Mouse (Mus musculus): ENCODE measurements around the gene Zfp180. TPM values are rescaled to one million over a fixed set of nuclear protein-coding genes. Genes with fewer than 3 reads are reported as not detected.
"Not testable (repeated sequence)": the region's sequence is repeated elsewhere in the genome, so short reads cannot be mapped to it uniquely, and the experiment has no call there.

The Zfp180 gene
- polyA plus RNA-seq (2015; fragmentation: Nextera tagmentation; extraction: Ambion mirVana), result 23.0 and 25.2 TPM in 2 replicates

GRCm38 (mm10) chr7:24081634-24082431, at the start of gene Zfp180:
Zfp180 (plus strand) TSS chr7:24081924.
- peaks cover 23% of the 10 kb centered on the region for H3K36me3 ChIP-seq
- ATAC-seq (ENCODE audit: low FRiP score, low read depth), result peak; percentile 98
- peaks cover 15% of the 10 kb centered on the region; the same call in 1 of the 2 replicates for H3K9me3 ChIP-seq
- 16% methylated on average over 44 of the region's 44 CpGs for WGBS
- peak within 1 kb of the TSS; percentile 85 for H3K27ac ChIP-seq
- peak within 1 kb of the TSS; percentile 85 for H3K4me2 ChIP-seq (replicated peaks)
- H3K9ac ChIP-seq, result peak within 1 kb of the TSS; percentile 79
- H3K4me3 ChIP-seq, result peak within 1 kb of the TSS; percentile 54
- H3K27me3 ChIP-seq, result no peaks in the 10 kb centered on the region
- peaks cover 23% of the 10 kb centered on the region for H3K4me1 ChIP-seq

GRCm38 (mm10) chr7:24052660-24053304, 28.9 kb upstream of the Zfp180 start, which contains the start of gene Vmn1r183:
Vmn1r183 (plus strand) TSS chr7:24053254.
- Histone ChIP-seq H3K4me2 (replicated peaks) (no peak within 1 kb of the TSS), H3K36me3 (no peaks in the 10 kb centered on the region)

GRCm38 (mm10) chr7:24074424-24074823, 7.3 kb upstream of the Zfp180 start:
- not testable (repeated sequence) for H3K36me3 ChIP-seq; H3K9ac ChIP-seq; H3K4me2 ChIP-seq (replicated peaks); H3K27ac ChIP-seq; H3K4me1 ChIP-seq; H3K9me3 ChIP-seq; ATAC-seq (ENCODE audit: low FRiP score, low read depth); H3K4me3 ChIP-seq; H3K27me3 ChIP-seq
- WGBS, result 27% methylated on average over 1 of the region's 1 CpGs

More at GRCm38 (mm10) chr7:24052660-24053304, 28.9 kb upstream of the Zfp180 start, which contains the start of gene Vmn1r183:
- no peak within 1 kb of the TSS for H3K9ac ChIP-seq
- WGBS, result 78% methylated on average over 4 of the region's 4 CpGs
- H3K27ac ChIP-seq, result no peak within 1 kb of the TSS
- no peaks in the 10 kb centered on the region for H3K4me1 ChIP-seq
- H3K4me3 ChIP-seq, result no peak within 1 kb of the TSS
- no peaks in the 10 kb centered on the region for H3K27me3 ChIP-seq
- no peak for ATAC-seq (ENCODE audit: low FRiP score, low read depth)
- no peaks in the 10 kb centered on the region for H3K9me3 ChIP-seq

- WGBS, result 54% methylated on average over 15 of the region's 15 CpGs
- Histone ChIP-seq H3K9ac (peak overlapping the region; percentile 79), H3K4me2 (replicated peaks) (peak overlapping the region; percentile 85), H3K27ac (peak overlapping the region; percentile 85), H3K4me3 (peak overlapping the region; percentile 54), H3K4me1 (peaks cover 23% of the 10 kb centered on the region), H3K36me3 (peaks cover 32% of the 10 kb centered on the region), H3K27me3 (no peaks in the 10 kb centered on the region), H3K9me3 (peaks cover 15% of the 10 kb centered on the region; the same call in 1 of the 2 replicates)
- ATAC-seq (ENCODE audit: low FRiP score, low read depth), result peak; percentile 4; the same call in 1 of the 2 replicates
Observed at GRCm38 (mm10) chr7:24082457-24083235, 922 bp downstream of the Zfp180 start.

- H3K9me3 ChIP-seq, result peaks cover 20% of the 10 kb centered on the region
- WGBS, result 95% methylated on average over 4 of the region's 4 CpGs
- no peak overlapping the region for H3K9ac ChIP-seq
- H3K4me2 ChIP-seq (replicated peaks), result no peak overlapping the region
- H3K27ac ChIP-seq, result no peak overlapping the region
- no peak overlapping the region for H3K4me3 ChIP-seq
- peaks cover 20% of the 10 kb centered on the region for H3K4me1 ChIP-seq
- no peaks in the 10 kb centered on the region for H3K27me3 ChIP-seq
- ATAC-seq (ENCODE audit: low FRiP score, low read depth), result no peak
- peaks cover 49% of the 10 kb centered on the region for H3K36me3 ChIP-seq
Observed at GRCm38 (mm10) chr7:24086871-24087270, 5.1 kb downstream of the Zfp180 start.

- Histone ChIP-seq H3K4me1 (peaks cover 18% of the 10 kb centered on the region), H3K4me2 (replicated peaks) (no peak overlapping the region), H3K27ac (no peak overlapping the region), H3K4me3 (no peak overlapping the region), H3K27me3 (no peaks in the 10 kb centered on the region), H3K36me3 (peaks cover 52% of the 10 kb centered on the region), H3K9ac (no peak overlapping the region), H3K9me3 (peaks cover 21% of the 10 kb centered on the region)
- WGBS, result 93% methylated on average over 12 of the region's 12 CpGs
- ATAC-seq (ENCODE audit: low FRiP score, low read depth), result no peak
Observed at GRCm38 (mm10) chr7:24087485-24088125, 5.9 kb downstream of the Zfp180 start.

GRCm38 (mm10) chr7:24104403-24104802, 22.7 kb downstream of the Zfp180 start:
- H3K36me3 ChIP-seq, result peaks cover 100% of the 10 kb centered on the region
- no peak overlapping the region for H3K9ac ChIP-seq
- no peak overlapping the region for H3K4me2 ChIP-seq (replicated peaks)
- H3K4me3 ChIP-seq, result no peak overlapping the region
- ATAC-seq (ENCODE audit: low FRiP score, low read depth), result no peak
- no peaks in the 10 kb centered on the region for H3K27me3 ChIP-seq
- H3K9me3 ChIP-seq, result peaks cover 92% of the 10 kb centered on the region
- WGBS, result 95% methylated on average over 9 of the region's 9 CpGs
- H3K4me1 ChIP-seq, result no peaks in the 10 kb centered on the region
- no peak overlapping the region for H3K27ac ChIP-seq

GRCm38 (mm10) chr7:24105144-24105703, 23.5 kb downstream of the Zfp180 start:
- H3K9me3 ChIP-seq, result peaks cover 92% of the 10 kb centered on the region
- no peak overlapping the region for H3K27ac ChIP-seq
- H3K4me1 ChIP-seq, result no peaks in the 10 kb centered on the region
- 96% methylated on average over 18 of the region's 18 CpGs for WGBS
- H3K27me3 ChIP-seq, result no peaks in the 10 kb centered on the region
- ATAC-seq (ENCODE audit: low FRiP score, low read depth), result no peak
- H3K4me3 ChIP-seq, result no peak overlapping the region
- H3K36me3 ChIP-seq, result peaks cover 96% of the 10 kb centered on the region
- H3K9ac ChIP-seq, result no peak overlapping the region
- no peak overlapping the region for H3K4me2 ChIP-seq (replicated peaks)

GRCm38 (mm10) chr7:24110839-24111238, 29.1 kb downstream of the Zfp180 start:
- H3K27ac ChIP-seq, result no peak overlapping the region
- no peak overlapping the region for H3K4me3 ChIP-seq
- peaks cover 4% of the 10 kb centered on the region; the same call in 1 of the 2 replicates for H3K4me1 ChIP-seq
- no peak overlapping the region for H3K9ac ChIP-seq
- WGBS, result 96% methylated on average over 7 of the region's 7 CpGs
- peaks cover 37% of the 10 kb centered on the region for H3K9me3 ChIP-seq
- no peak for ATAC-seq (ENCODE audit: low FRiP score, low read depth)
- H3K27me3 ChIP-seq, result no peaks in the 10 kb centered on the region
- peaks cover 39% of the 10 kb centered on the region for H3K36me3 ChIP-seq
- no peak overlapping the region for H3K4me2 ChIP-seq (replicated peaks)

- 4% methylated on average over 9 of the region's 9 CpGs for WGBS
- peak overlapping the region; percentile 83 for H3K9ac ChIP-seq
- peak overlapping the region; percentile 75; the same call in 1 of the 2 replicates for H3K27ac ChIP-seq
- no peaks in the 10 kb centered on the region for H3K27me3 ChIP-seq
- H3K4me1 ChIP-seq, result peaks cover 4% of the 10 kb centered on the region; the same call in 1 of the 2 replicates
- peak overlapping the region; percentile 73 for H3K4me3 ChIP-seq
- ATAC-seq (ENCODE audit: low FRiP score, low read depth), result no peak
- peaks cover 27% of the 10 kb centered on the region for H3K9me3 ChIP-seq
- peaks cover 30% of the 10 kb centered on the region for H3K36me3 ChIP-seq
- H3K4me2 ChIP-seq (replicated peaks), result peak overlapping the region; percentile 74
Observed at GRCm38 (mm10) chr7:24111772-24112155, 30.0 kb downstream of the Zfp180 start.
